Mouse (Mus musculus): Measurements from ENCODE around the gene Hoxd12. TPM values are rescaled to one million over a fixed set of nuclear protein-coding genes. Genes with fewer than 3 reads are reported as not detected.

Hoxd12 gene
- polyA plus RNA-seq, 1 experiment = not detected

- TF ChIP-seq CTCF (IDR thresholded peaks at IDR 0.05; ENCODE audit: control insufficient read depth, insufficient read depth, low read length) (no peak), POLR2A (IDR thresholded peaks at IDR 0.05; ENCODE audit: borderline replicate concordance, control insufficient read depth, low read depth, low read length) (no peak)
- Histone ChIP-seq H3K4me3 (replicated peaks; ENCODE audit: control insufficient read depth, low read depth, low read length) (no peak overlapping the region), H3K4me1 (ENCODE audit: control insufficient read depth, insufficient read depth, low read length) (no peaks in the 10 kb centered on the region), H3K27ac (ENCODE audit: control insufficient read depth, insufficient read depth, low read depth, low read length, poor library complexity) (no peak overlapping the region)
- WGBS = 4% methylated on average over 20 of the region's 20 CpGs
Observed at GRCm38 (mm10) chr2:74692808-74693431, 18.1 kb downstream of the Hoxd12 start.

- H3K4me3 ChIP-seq (replicated peaks; ENCODE audit: control insufficient read depth, low read depth, low read length) = no peak overlapping the region
- no peaks in the 10 kb centered on the region for H3K4me1 ChIP-seq (ENCODE audit: control insufficient read depth, insufficient read depth, low read length)
- 27% methylated on average over 4 of the region's 4 CpGs for WGBS
- no peak for TF ChIP-seq CTCF (IDR thresholded peaks at IDR 0.05; ENCODE audit: control insufficient read depth, insufficient read depth, low read length)
- TF ChIP-seq POLR2A (IDR thresholded peaks at IDR 0.05; ENCODE audit: borderline replicate concordance, control insufficient read depth, low read depth, low read length) = no peak
- H3K27ac ChIP-seq (ENCODE audit: control insufficient read depth, insufficient read depth, low read depth, low read length, poor library complexity) = no peak overlapping the region
Observed at GRCm38 (mm10) chr2:74693432-74693827, 18.6 kb downstream of the Hoxd12 start.

GRCm38 (mm10) chr2:74694066-74694465 lies 19.3 kb downstream of the Hoxd12 start:
- Histone ChIP-seq H3K4me3 (replicated peaks; ENCODE audit: control insufficient read depth, low read depth, low read length) (no peak overlapping the region), H3K4me1 (ENCODE audit: control insufficient read depth, insufficient read depth, low read length) (no peaks in the 10 kb centered on the region), H3K27ac (ENCODE audit: control insufficient read depth, insufficient read depth, low read depth, low read length, poor library complexity) (no peak overlapping the region)
- WGBS = 8% methylated on average over 16 of the region's 16 CpGs
- TF ChIP-seq POLR2A (IDR thresholded peaks at IDR 0.05; ENCODE audit: borderline replicate concordance, control insufficient read depth, low read depth, low read length) (no peak), CTCF (IDR thresholded peaks at IDR 0.05; ENCODE audit: control insufficient read depth, insufficient read depth, low read length) (peak; percentile 30; the same call in 1 of the 2 replicates)

- H3K4me1 ChIP-seq (ENCODE audit: control insufficient read depth, insufficient read depth, low read length) = no peaks in the 10 kb centered on the region
- H3K27ac ChIP-seq (ENCODE audit: control insufficient read depth, insufficient read depth, low read depth, low read length, poor library complexity) = no peak overlapping the region
- TF ChIP-seq POLR2A (IDR thresholded peaks at IDR 0.05; ENCODE audit: borderline replicate concordance, control insufficient read depth, low read depth, low read length) (no peak), CTCF (IDR thresholded peaks at IDR 0.05; ENCODE audit: control insufficient read depth, insufficient read depth, low read length) (no peak)
- H3K4me3 ChIP-seq (replicated peaks; ENCODE audit: control insufficient read depth, low read depth, low read length) = no peak overlapping the region
- 27% methylated on average over 1 of the region's 1 CpGs for WGBS
Observed at GRCm38 (mm10) chr2:74695383-74695782, 20.6 kb downstream of the Hoxd12 start.

- Histone ChIP-seq H3K27ac (ENCODE audit: control insufficient read depth, insufficient read depth, low read depth, low read length, poor library complexity) (no peak overlapping the region), H3K4me3 (replicated peaks; ENCODE audit: control insufficient read depth, low read depth, low read length) (no peak overlapping the region), H3K4me1 (ENCODE audit: control insufficient read depth, insufficient read depth, low read length) (no peaks in the 10 kb centered on the region)
- no peak for TF ChIP-seq CTCF (IDR thresholded peaks at IDR 0.05; ENCODE audit: control insufficient read depth, insufficient read depth, low read length)
- TF ChIP-seq POLR2A (IDR thresholded peaks at IDR 0.05; ENCODE audit: borderline replicate concordance, control insufficient read depth, low read depth, low read length) = no peak
- WGBS = 19% methylated on average over 7 of the region's 7 CpGs
Observed at GRCm38 (mm10) chr2:74695813-74696430, 21.1 kb downstream of the Hoxd12 start.

- no peak overlapping the region for H3K27ac ChIP-seq (ENCODE audit: control insufficient read depth, insufficient read depth, low read depth, low read length, poor library complexity)
- WGBS = 15% methylated on average over 34 of the region's 34 CpGs
- no peak for TF ChIP-seq POLR2A (IDR thresholded peaks at IDR 0.05; ENCODE audit: borderline replicate concordance, control insufficient read depth, low read depth, low read length)
- TF ChIP-seq CTCF (IDR thresholded peaks at IDR 0.05; ENCODE audit: control insufficient read depth, insufficient read depth, low read length) = no peak
- H3K4me1 ChIP-seq (ENCODE audit: control insufficient read depth, insufficient read depth, low read length) = no peaks in the 10 kb centered on the region
- H3K4me3 ChIP-seq (replicated peaks; ENCODE audit: control insufficient read depth, low read depth, low read length) = no peak overlapping the region
Observed at GRCm38 (mm10) chr2:74696442-74697335, 21.9 kb downstream of the Hoxd12 start.

- no peak within 1 kb of the TSS for H3K4me3 ChIP-seq (replicated peaks; ENCODE audit: control insufficient read depth, low read depth, low read length)
- 1% methylated on average over 43 of the region's 43 CpGs for WGBS
- H3K27ac ChIP-seq (ENCODE audit: control insufficient read depth, insufficient read depth, low read depth, low read length, poor library complexity) = peak within 1 kb of the TSS; percentile 21; the same call in 1 of the 2 replicates
- H3K4me1 ChIP-seq (ENCODE audit: control insufficient read depth, insufficient read depth, low read length) = no peaks in the 10 kb centered on the region
- TF ChIP-seq CTCF (IDR thresholded peaks at IDR 0.05; ENCODE audit: control insufficient read depth, insufficient read depth, low read length) (no peak), POLR2A (IDR thresholded peaks at IDR 0.05; ENCODE audit: borderline replicate concordance, control insufficient read depth, low read depth, low read length) (no peak)
Observed at GRCm38 (mm10) chr2:74697567-74698121, 22.8 kb downstream of the Hoxd12 start, which contains the start of gene Hoxd9. TSS of gene Hoxd9 (plus strand) at chr2:74697727.
